Mouse (Mus musculus) bone marrow, adult 2 months (tissue): ENCODE measurements around the gene Plekha1.

ENCODE experiments used
- CTCF ChIP-seq: fragments of 200-500 bp; IDR thresholded peaks from 2 replicates; pipeline ENCODE4 v1.5.1; 2011; ENCODE audit warnings: low read length, control low read depth; ENCODE audit not compliant: control insufficient read depth, insufficient read depth
- POLR2A ChIP-seq: fragments of 200-500 bp; IDR thresholded peaks from 2 replicates; pipeline ENCODE4 v1.6.1; 2011; ENCODE audit warnings: low read depth, mild to moderate bottlenecking, control low read depth, low read length, borderline replicate concordance; ENCODE audit not compliant: control insufficient read depth

DNA sequence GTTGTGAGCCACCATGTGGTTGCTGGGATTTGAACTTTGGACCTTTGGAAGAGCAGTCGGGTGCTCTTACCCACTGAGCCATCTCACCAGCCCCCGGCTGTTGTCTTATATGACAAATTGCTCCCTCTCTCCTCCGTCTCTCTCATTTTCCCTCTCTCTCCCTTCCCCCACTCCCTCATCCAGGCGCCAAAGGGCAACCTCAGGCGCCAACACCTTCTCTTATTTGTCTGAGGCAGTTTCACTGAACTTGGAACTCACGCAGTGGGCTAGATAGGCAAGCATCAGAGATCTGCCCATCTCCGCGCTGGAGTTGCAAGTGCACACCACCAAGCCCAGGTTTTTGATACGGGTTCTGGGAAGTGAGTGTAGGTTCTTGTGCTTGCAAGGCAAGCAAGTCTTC, 29.5 kb upstream of the Plekha1 start:
- TF ChIP-seq CTCF (no peak), POLR2A (no peak)
